Mouse (Mus musculus) hindbrain, embryonic 14.5 days (tissue): Measurements from ENCODE around the gene Pigz. TPM values are rescaled to one million over a fixed set of nuclear protein-coding genes. Genes with fewer than 3 reads are reported as not detected.
A peak's percentile ranks its signal among the peaks of the same experiment; 100 is the strongest.

Source experiments
- ATAC-seq: fragments of 200-750 bp; cut with Nextera tagmentation; 2 replicates; pipeline ENCODE4 v1.8.0; 2017; ENCODE audit warnings: moderate number of reproducible peaks, mild to moderate bottlenecking, moderate TSS enrichment, moderate library complexity; ENCODE audit not compliant: low FRiP score
- DNase-seq: peaks from one replicate; pipeline ENCODE4 v3.0.0-alpha.2; 2015; ENCODE audit warnings: low spot score
- H3K27ac ChIP-seq: fragments of 300-500 bp; sonication (generic); 2 replicates; pipeline ENCODE4 v1.5.1; 2014; ENCODE audit warnings: mild to moderate bottlenecking, moderate library complexity
- H3K27me3 ChIP-seq: fragments of 300-500 bp; sonication (generic); 2 replicates; pipeline ENCODE4 v1.6.1; 2014; ENCODE audit warnings: mild to moderate bottlenecking, low read length, mixed read lengths; ENCODE audit not compliant: control insufficient read depth, insufficient read depth
- H3K36me3 ChIP-seq: fragments of 300-500 bp; sonication (generic); replicated peaks from 2 replicates; pipeline ENCODE4 v1.6.1; 2014; ENCODE audit not compliant: control insufficient read depth, insufficient read depth
- H3K4me1 ChIP-seq: fragments of 300-500 bp; sonication (generic); replicated peaks from 2 replicates; pipeline ENCODE4 v1.6.1; 2014; ENCODE audit warnings: antibody characterized with exemption, low read length, mixed read lengths; ENCODE audit not compliant: control insufficient read depth, insufficient read depth
- H3K4me2 ChIP-seq: fragments of 300-500 bp; sonication (generic); replicated peaks from 2 replicates; pipeline ENCODE4 v1.6.1; 2014; ENCODE audit warnings: mild to moderate bottlenecking, moderate library complexity
- H3K4me3 ChIP-seq: fragments of 300-500 bp; sonication (generic); replicated peaks from 2 replicates; pipeline ENCODE4 v1.5.1; 2014; ENCODE audit warnings: mild to moderate bottlenecking, low read length
- H3K9ac ChIP-seq: fragments of 300-500 bp; sonication (generic); 2 replicates; pipeline ENCODE4 v1.6.1; 2014
- H3K9me3 ChIP-seq: fragments of 300-500 bp; sonication (generic); 2 replicates; pipeline ENCODE4 v1.6.1; 2016; ENCODE audit warnings: low read length; ENCODE audit not compliant: control insufficient read depth
- WGBS: fragments of 180-500 bp; shearing (Covaris S2); extraction: QIAGEN DNeasy Blood & Tissue Kit; methylation state at CpG from one replicate; pipeline ENCODE4 v1.1.7; 2014; 5-methylcytosine and 5-hydroxymethylcytosine counted together
- polyA plus RNA-seq: library from polyadenylated mRNA; unstranded; fragments of >200 nt; fragmentation: Nextera tagmentation; extraction: Ambion mirVana; gene quantifications from 2 replicates; pipeline ENCODE4 v1.2.1, GENCODE M21; 2014

Pigz gene
- polyA plus RNA-seq, 1 experiment from 2014 or later: 5.6 TPM

DNA sequence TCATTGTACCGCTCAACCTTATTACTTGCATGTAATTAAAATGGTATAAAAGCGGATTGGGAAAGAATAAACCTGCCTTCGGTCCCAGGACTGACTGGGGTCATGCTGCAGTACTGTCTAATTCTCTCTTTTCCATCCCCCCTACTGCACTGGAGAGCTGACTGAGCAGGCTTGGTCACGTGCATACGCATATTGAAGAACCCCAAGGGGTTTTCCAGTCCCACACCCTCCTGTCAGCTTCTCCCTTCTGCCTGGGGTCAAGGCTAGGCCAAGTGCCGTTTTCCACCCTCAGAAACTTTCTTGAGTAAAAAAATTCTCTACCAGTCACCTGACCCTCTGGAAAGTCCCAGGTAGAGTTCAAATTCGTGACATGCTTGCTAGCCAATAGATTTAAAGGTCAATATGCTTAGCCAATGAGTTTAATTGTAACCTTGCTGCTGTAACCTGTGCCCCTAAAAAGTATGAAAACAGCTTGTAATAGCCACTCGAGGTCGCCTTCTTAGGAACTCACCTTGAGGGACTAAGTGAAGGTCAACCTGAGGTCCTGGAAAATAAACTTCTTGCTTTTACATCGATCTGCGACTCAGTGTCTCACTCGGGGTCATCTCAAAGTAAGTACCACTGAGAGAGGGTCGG, 7.0 kb upstream of the Pigz start:
- H3K4me1 ChIP-seq: no peaks in the 10 kb centered on the region
- WGBS: 83% methylated on average over 13 of the region's 13 CpGs
- DNase-seq: no peak
- ATAC-seq: no peak
- no peaks in the 10 kb centered on the region for H3K27me3 ChIP-seq
- no peak overlapping the region for H3K4me3 ChIP-seq
- no peak overlapping the region for H3K9ac ChIP-seq
- H3K27ac ChIP-seq: no peak overlapping the region
- no peak overlapping the region for H3K4me2 ChIP-seq
- H3K36me3 ChIP-seq: no peaks in the 10 kb centered on the region
- no peaks in the 10 kb centered on the region for H3K9me3 ChIP-seq

- ATAC-seq (no peak), DNase-seq (no peak)
- Histone ChIP-seq H3K4me1 (no peaks in the 10 kb centered on the region), H3K9ac (no peak overlapping the region), H3K36me3 (no peaks in the 10 kb centered on the region), H3K9me3 (no peaks in the 10 kb centered on the region), H3K4me3 (no peak overlapping the region), H3K4me2 (no peak overlapping the region), H3K27ac (no peak overlapping the region), H3K27me3 (no peaks in the 10 kb centered on the region)
- 83% methylated on average over 5 of the region's 5 CpGs for WGBS
Observed at GRCm38 (mm10) chr16:31927412-31927811, 6.2 kb upstream of the Pigz start.

- Histone ChIP-seq H3K9me3 (no peaks in the 10 kb centered on the region), H3K27ac (no peak overlapping the region), H3K4me2 (0 out of 2 replicates have a peak overlapping the region, but pooled peaks have one; percentile 8), H3K4me1 (peaks cover 24% of the 10 kb centered on the region), H3K27me3 (no peaks in the 10 kb centered on the region), H3K4me3 (no peak overlapping the region), H3K36me3 (no peaks in the 10 kb centered on the region), H3K9ac (peak overlapping the region; percentile 17; the same call in 1 of the 2 replicates)
- ATAC-seq: no peak
- DNase-seq: no peak
- WGBS: 50% methylated on average over 17 of the region's 17 CpGs
Observed at GRCm38 (mm10) chr16:31931330-31931729, 2.3 kb upstream of the Pigz start.

DNA sequence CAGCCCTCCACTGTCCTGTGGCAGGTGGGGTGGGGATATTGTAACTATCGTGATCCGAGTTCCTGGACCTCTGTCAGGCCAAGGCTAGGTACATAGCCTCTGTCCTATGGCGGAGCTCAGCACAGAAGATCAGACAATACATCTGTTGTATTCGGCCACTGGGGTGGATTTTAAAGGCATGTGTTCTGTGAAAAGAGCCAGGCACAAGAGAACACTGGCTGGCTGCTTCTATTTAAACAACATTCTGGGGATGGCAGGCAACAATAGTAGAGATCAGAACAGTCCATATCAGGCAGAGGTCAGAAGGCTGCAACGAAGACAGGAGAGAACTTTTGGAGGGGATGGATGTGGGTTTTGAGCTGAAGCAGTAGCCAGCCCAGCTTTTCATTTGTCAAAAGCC, 1.4 kb upstream of the Pigz start:
- no peak overlapping the region for H3K4me3 ChIP-seq
- peak overlapping the region; percentile 2; the same call in 1 of the 2 replicates for H3K9ac ChIP-seq
- peak overlapping the region; percentile 81; the same call in 1 of the 2 replicates for H3K4me2 ChIP-seq
- 26% methylated on average over 5 of the region's 5 CpGs for WGBS
- H3K27me3 ChIP-seq: no peaks in the 10 kb centered on the region
- peaks cover 24% of the 10 kb centered on the region for H3K4me1 ChIP-seq
- no peaks in the 10 kb centered on the region for H3K9me3 ChIP-seq
- ATAC-seq (no peak), DNase-seq (no peak)
- H3K36me3 ChIP-seq: no peaks in the 10 kb centered on the region
- peak overlapping the region; percentile 96 for H3K27ac ChIP-seq

DNA sequence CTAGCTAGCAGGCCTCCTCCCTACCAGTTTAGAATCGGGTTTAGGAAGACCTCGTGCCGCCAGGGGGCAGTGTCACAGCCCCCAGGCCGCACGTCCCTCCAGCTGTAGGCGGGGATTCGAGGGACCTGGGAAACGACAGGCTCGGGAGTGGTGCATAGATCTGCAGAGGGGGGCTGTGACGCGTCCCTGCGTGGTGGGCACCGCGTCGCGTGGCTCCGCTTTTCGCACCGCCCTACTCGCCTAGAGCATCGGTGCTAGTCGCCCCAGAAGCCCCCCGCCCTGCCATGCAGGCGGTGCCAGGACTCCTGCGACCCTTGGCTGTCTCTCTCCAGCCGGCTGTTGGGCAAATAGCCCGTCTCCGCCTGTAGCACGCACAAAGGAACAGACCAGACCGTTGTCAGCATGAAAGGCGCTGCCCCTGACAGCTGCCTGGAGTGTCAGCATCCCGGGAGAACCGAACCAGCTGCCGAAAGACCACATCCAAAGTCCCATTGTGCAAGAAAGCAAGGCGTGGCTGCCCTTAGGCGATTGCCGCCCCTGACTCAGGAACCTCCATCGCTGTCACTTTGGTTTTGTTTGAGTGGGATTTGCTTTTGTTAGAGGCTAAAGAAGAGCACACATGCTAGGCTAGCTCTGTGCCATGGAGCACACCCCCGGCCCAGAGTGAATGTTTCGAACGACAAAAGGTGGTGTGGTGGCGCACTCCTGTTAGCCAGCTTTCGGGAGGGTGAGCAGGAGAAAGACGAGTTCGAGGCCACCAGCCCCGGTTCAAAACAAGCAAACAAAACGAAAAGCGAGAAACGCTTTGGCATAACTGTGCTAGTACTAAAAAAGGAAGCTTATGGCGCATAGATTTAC, 582 bp upstream of the Pigz start:
- peaks cover 24% of the 10 kb centered on the region for H3K4me1 ChIP-seq
- no peaks in the 10 kb centered on the region for H3K36me3 ChIP-seq
- ATAC-seq: peak; percentile 97
- peak overlapping the region; percentile 96 for H3K27ac ChIP-seq
- no peaks in the 10 kb centered on the region for H3K9me3 ChIP-seq
- no peaks in the 10 kb centered on the region for H3K27me3 ChIP-seq
- WGBS: 1% methylated on average over 50 of the region's 50 CpGs
- H3K4me2 ChIP-seq: peak overlapping the region; percentile 81
- peak overlapping the region; percentile 66 for H3K9ac ChIP-seq
- peak overlapping the region; percentile 34 for H3K4me3 ChIP-seq
- DNase-seq: peak; percentile 93

DNA sequence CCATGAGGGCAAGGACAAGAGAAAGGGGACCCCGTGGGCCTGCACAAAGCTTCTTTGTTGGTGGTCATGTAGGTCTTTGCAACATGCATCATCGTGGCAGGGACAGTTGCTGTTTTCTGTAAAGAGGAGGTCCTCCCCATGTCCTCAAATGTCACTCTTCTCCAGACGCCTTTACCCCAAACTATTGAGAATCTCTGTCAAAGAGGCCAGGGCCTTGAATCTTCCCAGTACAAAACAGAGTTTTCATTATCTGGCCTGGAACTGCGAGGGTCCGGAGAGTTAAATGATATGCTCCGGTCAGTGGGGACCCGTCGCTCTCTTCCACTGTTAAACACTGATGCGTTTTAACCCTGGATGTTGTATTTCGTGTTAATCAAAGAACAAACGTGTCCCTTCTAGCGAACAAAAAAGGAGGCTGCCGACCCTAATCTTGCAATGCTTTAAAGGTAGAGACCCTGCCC, 929 bp downstream of the Pigz start:
- WGBS: 8% methylated on average over 13 of the region's 13 CpGs
- Histone ChIP-seq H3K4me3 (peak overlapping the region; percentile 34), H3K4me2 (peak overlapping the region; percentile 81), H3K9me3 (no peaks in the 10 kb centered on the region), H3K36me3 (no peaks in the 10 kb centered on the region), H3K9ac (peak overlapping the region; percentile 66), H3K27me3 (no peaks in the 10 kb centered on the region), H3K4me1 (peaks cover 24% of the 10 kb centered on the region), H3K27ac (peak overlapping the region; percentile 96; the same call in 1 of the 2 replicates)
- ATAC-seq (no peak), DNase-seq (no peak)

DNA sequence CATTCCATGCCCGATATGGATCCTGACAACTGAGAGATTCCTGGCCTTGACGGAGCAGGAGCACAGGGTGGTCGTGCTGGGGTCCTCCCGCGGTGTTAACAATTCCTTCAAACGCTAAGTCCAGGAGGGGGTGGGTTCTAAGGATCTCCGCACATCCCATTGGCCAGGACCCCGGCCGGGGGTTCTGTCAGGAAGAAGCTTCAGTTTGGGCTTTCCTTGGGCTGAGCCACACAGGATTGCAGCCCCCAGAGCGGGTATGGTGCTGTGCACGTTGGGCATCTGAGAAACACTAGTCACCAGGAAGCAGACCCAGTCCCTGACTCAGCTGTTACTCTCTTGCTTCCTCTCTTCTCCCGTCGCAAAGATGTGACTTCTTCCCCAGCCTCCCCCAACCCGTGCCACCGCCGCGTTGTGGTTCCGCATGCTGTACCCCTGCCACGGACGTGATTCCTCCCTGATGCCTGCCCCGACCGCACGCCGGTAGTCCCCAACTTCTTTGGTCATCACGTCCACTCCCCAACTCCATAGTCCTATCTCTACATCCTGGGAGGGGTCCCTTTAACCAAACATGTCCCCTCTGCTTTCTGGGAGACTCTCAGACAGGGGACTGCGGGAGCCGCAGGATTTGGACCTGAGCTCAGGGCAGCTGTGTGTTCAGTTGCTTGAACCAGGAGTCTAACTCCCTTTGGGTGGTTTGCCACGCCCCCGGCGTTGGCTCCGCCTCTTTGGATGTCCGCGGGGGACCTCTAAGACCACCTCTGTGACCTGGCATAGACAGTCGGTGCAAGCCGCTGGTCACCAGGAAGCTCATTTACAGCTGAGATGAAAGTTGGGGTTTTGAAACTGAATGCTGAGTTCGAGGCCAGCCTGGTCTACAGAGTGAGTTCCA, 1.7 kb downstream of the Pigz start:
- Histone ChIP-seq H3K9ac (peak overlapping the region; percentile 66), H3K4me3 (peak overlapping the region; percentile 34), H3K36me3 (no peaks in the 10 kb centered on the region), H3K27ac (no peak overlapping the region), H3K4me1 (peaks cover 24% of the 10 kb centered on the region), H3K27me3 (no peaks in the 10 kb centered on the region), H3K4me2 (peak overlapping the region; percentile 81), H3K9me3 (no peaks in the 10 kb centered on the region)
- ATAC-seq: no peak
- DNase-seq: peak; percentile 40
- WGBS: 4% methylated on average over 36 of the region's 36 CpGs

GRCm38 (mm10) chr16:31936568-31936967, 2.9 kb downstream of the Pigz start:
- 79% methylated on average over 4 of the region's 4 CpGs for WGBS
- H3K27me3 ChIP-seq: no peaks in the 10 kb centered on the region

DNA sequence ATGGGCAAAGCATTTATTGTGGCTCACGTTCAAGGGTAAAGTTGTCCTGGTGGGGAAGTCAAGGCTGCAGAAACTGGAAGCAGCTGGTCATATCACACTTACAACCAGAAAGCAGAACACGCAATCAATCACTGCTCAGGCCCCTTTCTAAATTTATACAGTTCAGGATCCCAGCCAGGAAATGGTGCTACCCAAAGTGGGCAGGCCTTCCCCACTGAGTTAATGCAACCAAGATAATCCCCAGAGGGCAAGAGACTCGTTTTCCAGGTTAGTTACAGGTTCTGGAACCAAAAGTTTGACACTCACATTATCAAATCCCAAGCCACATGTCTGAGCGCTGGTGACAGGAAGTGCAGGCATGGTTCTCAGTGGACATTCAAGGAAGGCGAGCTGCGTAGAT, 5.2 kb downstream of the Pigz start:
- Histone ChIP-seq H3K9me3 (no peaks in the 10 kb centered on the region), H3K9ac (no peak overlapping the region), H3K36me3 (no peaks in the 10 kb centered on the region), H3K4me3 (no peak overlapping the region), H3K4me2 (no peak overlapping the region), H3K27ac (no peak overlapping the region), H3K27me3 (no peaks in the 10 kb centered on the region), H3K4me1 (peaks cover 17% of the 10 kb centered on the region)
- 73% methylated on average over 6 of the region's 6 CpGs for WGBS
- ATAC-seq (no peak), DNase-seq (no peak)

More at GRCm38 (mm10) chr16:31936568-31936967, 2.9 kb downstream of the Pigz start:
- Histone ChIP-seq H3K4me1 (peaks cover 24% of the 10 kb centered on the region), H3K36me3 (no peaks in the 10 kb centered on the region), H3K4me2 (no peak overlapping the region), H3K9me3 (no peaks in the 10 kb centered on the region), H3K4me3 (no peak overlapping the region), H3K9ac (no peak overlapping the region), H3K27ac (no peak overlapping the region)
- ATAC-seq: no peak
- no peak for DNase-seq
